Mouse (Mus musculus) forebrain, embryonic 13.5 days (tissue): ENCODE measurements around the gene Map4k4. TPM values are rescaled to one million over a fixed set of nuclear protein-coding genes. Genes with fewer than 3 reads are reported as not detected.

Source experiments
- ATAC-seq: fragments of 200-750 bp; cut with Nextera tagmentation; 2 replicates; pipeline ENCODE4 v1.8.0; 2017
- H3K27ac ChIP-seq: fragments of 300-500 bp; sonication (generic); 2 replicates; pipeline ENCODE4 v1.5.1; 2015; ENCODE audit warnings: inconsistent platforms, mild to moderate bottlenecking, moderate library complexity
- H3K27me3 ChIP-seq: fragments of 300-500 bp; sonication (generic); 2 replicates; pipeline ENCODE4 v1.6.1; 2015; ENCODE audit warnings: mild to moderate bottlenecking, inconsistent platforms
- H3K36me3 ChIP-seq: fragments of 300-500 bp; sonication (generic); 2 replicates; pipeline ENCODE4 v1.6.1; 2015; ENCODE audit warnings: mild to moderate bottlenecking, inconsistent platforms; ENCODE audit not compliant: poor library complexity, severe bottlenecking
- H3K4me1 ChIP-seq: fragments of 300-500 bp; sonication (generic); 2 replicates; pipeline ENCODE4 v1.6.1; 2015; ENCODE audit warnings: inconsistent platforms
- H3K4me2 ChIP-seq: fragments of 300-500 bp; sonication (generic); 2 replicates; pipeline ENCODE4 v1.6.1; 2015; ENCODE audit warnings: inconsistent platforms, mild to moderate bottlenecking, moderate library complexity
- H3K4me3 ChIP-seq: fragments of 300-500 bp; sonication (generic); 2 replicates; pipeline ENCODE4 v1.5.1; 2015; ENCODE audit warnings: mild to moderate bottlenecking, inconsistent platforms
- H3K9ac ChIP-seq: fragments of 300-500 bp; sonication (generic); 2 replicates; pipeline ENCODE4 v1.6.1; 2015; ENCODE audit warnings: mild to moderate bottlenecking, inconsistent platforms
- H3K9me3 ChIP-seq: fragments of 300-500 bp; sonication (generic); replicated peaks from 2 replicates; pipeline ENCODE4 v1.6.1; 2016; ENCODE audit warnings: inconsistent platforms
- WGBS: fragments of 180-500 bp; shearing (Covaris S2); methylation state at CpG from one replicate; pipeline ENCODE4 v1.1.7; 2015; 5-methylcytosine and 5-hydroxymethylcytosine counted together
- polyA plus RNA-seq: library from polyadenylated mRNA; unstranded; fragments of >200 nt; fragmentation: Nextera tagmentation; extraction: Ambion mirVana; gene quantifications from 2 replicates; pipeline ENCODE4 v1.2.1, GENCODE M21; 2015

Map4k4 gene
- polyA plus RNA-seq, result 49.9 and 50.0 TPM in 2 replicates

GRCm38 (mm10) chr1:39900181-39901005, at the start of gene Map4k4:
Map4k4 (plus strand) TSS chr1:39900913.
- peak within 1 kb of the TSS; percentile 83 for H3K4me2 ChIP-seq
- ATAC-seq, result peak; percentile 83
- peak within 1 kb of the TSS; percentile 100 for H3K9ac ChIP-seq
- peaks cover 34% of the 10 kb centered on the region for H3K4me1 ChIP-seq
- H3K36me3 ChIP-seq, result peaks cover 16% of the 10 kb centered on the region
- peak within 1 kb of the TSS; percentile 99 for H3K27ac ChIP-seq
- no peaks in the 10 kb centered on the region for H3K9me3 ChIP-seq
- H3K27me3 ChIP-seq, result no peaks in the 10 kb centered on the region
- WGBS, result under 1% methylated on average over 57 of the region's 97 CpGs
- H3K4me3 ChIP-seq, result peak within 1 kb of the TSS; percentile 96

- H3K27me3 ChIP-seq, result no peaks in the 10 kb centered on the region
- H3K9me3 ChIP-seq, result no peaks in the 10 kb centered on the region
- no peak overlapping the region for H3K4me2 ChIP-seq
- no peaks in the 10 kb centered on the region for H3K4me1 ChIP-seq
- H3K36me3 ChIP-seq, result no peaks in the 10 kb centered on the region
- H3K9ac ChIP-seq, result no peak overlapping the region
- H3K4me3 ChIP-seq, result no peak overlapping the region
- 84% methylated on average over 6 of the region's 6 CpGs for WGBS
- no peak overlapping the region for H3K27ac ChIP-seq
- no peak for ATAC-seq
Observed at GRCm38 (mm10) chr1:39855949-39856348, 44.8 kb upstream of the Map4k4 start.

- 86% methylated on average over 7 of the region's 7 CpGs for WGBS
- no peaks in the 10 kb centered on the region for H3K4me1 ChIP-seq
- H3K4me2 ChIP-seq, result no peak overlapping the region
- no peak overlapping the region for H3K27ac ChIP-seq
- H3K9me3 ChIP-seq, result no peaks in the 10 kb centered on the region
- no peak overlapping the region for H3K9ac ChIP-seq
- no peaks in the 10 kb centered on the region for H3K27me3 ChIP-seq
- no peak overlapping the region for H3K4me3 ChIP-seq
- no peak for ATAC-seq
- H3K36me3 ChIP-seq, result no peaks in the 10 kb centered on the region
Observed at GRCm38 (mm10) chr1:39856795-39857447, 43.8 kb upstream of the Map4k4 start.

GRCm38 (mm10) chr1:39857448-39857820, 43.3 kb upstream of the Map4k4 start:
- Histone ChIP-seq H3K9me3 (no peaks in the 10 kb centered on the region), H3K36me3 (no peaks in the 10 kb centered on the region), H3K4me3 (no peak overlapping the region), H3K27ac (no peak overlapping the region), H3K4me2 (no peak overlapping the region), H3K4me1 (no peaks in the 10 kb centered on the region), H3K9ac (no peak overlapping the region), H3K27me3 (no peaks in the 10 kb centered on the region)
- 82% methylated on average over 6 of the region's 6 CpGs for WGBS
- ATAC-seq, result no peak

GRCm38 (mm10) chr1:39859213-39859612, 41.5 kb upstream of the Map4k4 start:
- no peak for ATAC-seq
- 44% methylated on average over 6 of the region's 6 CpGs for WGBS

GRCm38 (mm10) chr1:39866367-39867141, 34.2 kb upstream of the Map4k4 start:
- H3K9me3 ChIP-seq, result no peaks in the 10 kb centered on the region
- no peak overlapping the region for H3K4me2 ChIP-seq
- H3K27ac ChIP-seq, result no peak overlapping the region
- H3K9ac ChIP-seq, result no peak overlapping the region
- H3K4me1 ChIP-seq, result peaks cover 16% of the 10 kb centered on the region
- WGBS, result 92% methylated on average over 9 of the region's 9 CpGs
- no peak overlapping the region for H3K4me3 ChIP-seq
- no peak for ATAC-seq
- H3K27me3 ChIP-seq, result no peaks in the 10 kb centered on the region
- no peaks in the 10 kb centered on the region for H3K36me3 ChIP-seq

More at GRCm38 (mm10) chr1:39859213-39859612, 41.5 kb upstream of the Map4k4 start:
- no peak overlapping the region for H3K4me2 ChIP-seq
- H3K9ac ChIP-seq, result no peak overlapping the region
- H3K27me3 ChIP-seq, result no peaks in the 10 kb centered on the region
- H3K9me3 ChIP-seq, result no peaks in the 10 kb centered on the region
- no peak overlapping the region for H3K27ac ChIP-seq
- H3K4me3 ChIP-seq, result no peak overlapping the region
- no peaks in the 10 kb centered on the region for H3K36me3 ChIP-seq
- H3K4me1 ChIP-seq, result no peaks in the 10 kb centered on the region

DNA sequence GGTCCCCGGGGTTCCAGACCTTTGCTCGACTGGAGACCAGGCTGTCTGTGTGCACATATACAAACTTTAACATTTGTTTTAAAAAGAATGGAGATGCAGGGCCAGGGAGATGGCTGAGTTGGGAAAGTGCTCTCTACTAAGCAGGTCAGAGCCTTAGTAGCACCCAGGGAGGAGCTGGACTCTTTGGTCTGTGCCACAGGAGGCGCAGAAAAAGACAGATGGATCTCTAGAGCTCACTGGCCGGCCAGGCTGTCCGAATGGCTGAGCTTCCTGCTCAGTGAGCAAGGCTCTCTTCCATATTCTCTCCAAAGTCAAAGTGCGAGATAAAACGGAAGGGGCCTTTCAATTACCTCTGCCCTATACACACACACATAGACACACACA, 33.6 kb upstream of the Map4k4 start:
- Histone ChIP-seq H3K36me3 (no peaks in the 10 kb centered on the region), H3K4me1 (peaks cover 16% of the 10 kb centered on the region), H3K27me3 (no peaks in the 10 kb centered on the region), H3K27ac (no peak overlapping the region), H3K4me2 (no peak overlapping the region), H3K4me3 (no peak overlapping the region), H3K9ac (no peak overlapping the region), H3K9me3 (no peaks in the 10 kb centered on the region)
- ATAC-seq, result no peak
- 93% methylated on average over 7 of the region's 7 CpGs for whole genome bisulfite sequencing

- WGBS, result 54% methylated on average over 6 of the region's 6 CpGs
- Histone ChIP-seq H3K4me1 (peaks cover 16% of the 10 kb centered on the region), H3K9me3 (no peaks in the 10 kb centered on the region), H3K27ac (no peak overlapping the region), H3K36me3 (no peaks in the 10 kb centered on the region), H3K4me3 (no peak overlapping the region), H3K27me3 (no peaks in the 10 kb centered on the region), H3K9ac (no peak overlapping the region), H3K4me2 (no peak overlapping the region)
- no peak for ATAC-seq
Observed at GRCm38 (mm10) chr1:39867966-39868593, 32.6 kb upstream of the Map4k4 start.

- 0 out of 2 replicates have a peak overlapping the region, but pooled peaks have one; percentile 6 for H3K27ac ChIP-seq
- peaks cover 16% of the 10 kb centered on the region for H3K4me1 ChIP-seq
- peak overlapping the region; percentile 17; the same call in 1 of the 2 replicates for H3K9ac ChIP-seq
- 68% methylated on average over 10 of the region's 10 CpGs for WGBS
- no peaks in the 10 kb centered on the region for H3K36me3 ChIP-seq
- no peaks in the 10 kb centered on the region for H3K27me3 ChIP-seq
- H3K4me3 ChIP-seq, result no peak overlapping the region
- no peaks in the 10 kb centered on the region for H3K9me3 ChIP-seq
- ATAC-seq, result no peak
- H3K4me2 ChIP-seq, result no peak overlapping the region
Observed at GRCm38 (mm10) chr1:39868825-39869571, 31.7 kb upstream of the Map4k4 start.

DNA sequence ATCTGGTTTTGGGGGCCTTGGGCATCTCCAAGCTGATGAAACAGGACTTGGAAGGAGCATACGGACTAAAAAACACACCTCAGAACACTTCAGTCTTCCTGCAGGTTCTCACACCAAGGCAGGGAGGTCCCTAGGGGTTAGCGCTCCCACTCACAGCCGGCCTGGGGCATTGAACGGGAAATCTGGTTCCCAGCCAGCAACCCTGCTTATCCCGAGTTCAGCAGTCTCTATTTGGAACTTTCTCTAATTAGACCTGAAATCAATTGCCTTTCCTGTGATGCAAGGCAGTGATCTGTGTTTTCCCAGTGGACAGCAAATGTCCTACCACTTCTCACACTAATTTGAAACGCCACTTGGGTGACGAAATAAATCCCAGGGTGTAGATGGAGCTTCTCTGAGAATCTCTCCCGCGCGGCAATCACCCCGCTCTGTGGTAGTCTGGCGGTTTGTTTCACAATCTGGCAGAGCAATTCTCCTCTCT, 31.0 kb upstream of the Map4k4 start:
- no peak overlapping the region for H3K4me3 ChIP-seq
- no peak overlapping the region for H3K4me2 ChIP-seq
- 0 out of 2 replicates have a peak overlapping the region, but pooled peaks have one; percentile 6 for H3K27ac ChIP-seq
- WGBS, result 58% methylated on average over 12 of the region's 12 CpGs
- H3K4me1 ChIP-seq, result peaks cover 16% of the 10 kb centered on the region
- H3K36me3 ChIP-seq, result no peaks in the 10 kb centered on the region
- 0 out of 2 replicates have a peak, but pooled peaks have one; percentile 30 for ATAC-seq
- H3K27me3 ChIP-seq, result no peaks in the 10 kb centered on the region
- no peaks in the 10 kb centered on the region for H3K9me3 ChIP-seq
- H3K9ac ChIP-seq, result peak overlapping the region; percentile 17; the same call in 1 of the 2 replicates

DNA sequence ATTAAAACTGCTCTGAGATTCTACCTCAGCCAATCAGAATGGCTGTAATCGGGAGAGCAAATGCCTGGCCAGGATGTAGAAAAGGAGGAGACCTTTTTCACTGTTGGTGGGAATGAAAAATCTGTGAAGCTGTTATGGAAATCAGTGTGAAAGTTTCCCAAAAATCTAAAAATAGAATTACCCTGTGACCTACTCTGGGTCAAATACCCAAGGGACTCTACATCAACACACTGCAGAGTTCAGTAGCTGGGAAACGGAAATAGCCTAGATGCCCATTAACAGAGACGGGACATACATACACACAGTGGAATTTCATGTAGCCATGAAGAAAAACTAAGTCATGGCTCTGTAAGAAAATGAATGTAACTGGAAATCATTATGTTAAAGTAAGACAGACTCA, 22.7 kb upstream of the Map4k4 start:
- 79% methylated on average over 3 of the region's 3 CpGs for WGBS
- no peaks in the 10 kb centered on the region for H3K9me3 ChIP-seq
- H3K4me1 ChIP-seq, result no peaks in the 10 kb centered on the region
- H3K36me3 ChIP-seq, result no peaks in the 10 kb centered on the region
- no peak overlapping the region for H3K4me2 ChIP-seq
- ATAC-seq, result no peak
- no peak overlapping the region for H3K9ac ChIP-seq
- H3K27me3 ChIP-seq, result no peaks in the 10 kb centered on the region
- H3K4me3 ChIP-seq, result no peak overlapping the region
- H3K27ac ChIP-seq, result no peak overlapping the region
